In the genomic region with DNA sequence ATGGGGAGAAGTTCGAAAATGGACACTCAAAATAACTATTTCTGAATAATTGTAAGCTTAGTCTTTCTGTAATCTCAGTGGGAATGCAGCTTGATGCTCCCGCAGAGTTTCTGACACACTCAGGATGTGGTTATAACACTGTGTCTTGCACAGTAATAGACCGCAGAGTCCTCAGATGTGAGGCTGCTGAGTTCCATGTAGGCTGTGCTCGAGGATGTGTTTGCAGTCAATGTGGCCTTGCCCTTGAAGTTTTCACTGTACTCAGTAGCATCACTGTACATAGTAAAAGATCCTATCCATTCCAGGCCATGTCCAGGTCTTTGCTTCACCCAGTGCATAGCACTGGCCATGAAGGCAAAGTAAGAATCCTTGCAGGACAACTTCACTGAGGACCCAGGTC, we compare ENCODE assay signal across 27 mouse cellular contexts.
A peak's percentile ranks its signal among the peaks of the same experiment; 100 is the strongest.
DNase-seq lines count a peak whose midpoint lies in the region; ATAC-seq lines count a peak whose summit lies in the region.
"Had no signal": no experiment of that assay in that cellular context is flagged by ENCODE, and none has a peak within 500 bp of the region (broad histone marks: within the 10 kb centered on the region; RNA-seq: fewer than 3 reads in every experiment).

No protein-coding gene starts in this region.

- no peak overlapping the region for H3K4me3 ChIP-seq in kidney, embryonic 15.5 days (replicated peaks)
- H3K4me3 ChIP-seq: embryonic facial prominence, embryonic 13.5 days; erythroblast, embryonic 14.5 days; forebrain, embryonic 12.5 days; heart, embryonic 10.5 days; limb, embryonic 12.5 days; megakaryocyte, embryonic 14.5 days had no signal

- no peak overlapping the region for H3K9ac ChIP-seq in kidney, embryonic 15.5 days
- H3K9ac ChIP-seq: embryonic facial prominence, embryonic 13.5 days; forebrain, embryonic 12.5 days; limb, embryonic 12.5 days had no signal

- H3K4me1 ChIP-seq in kidney, embryonic 15.5 days, result no peaks in the 10 kb centered on the region
- H3K4me1 ChIP-seq: embryonic facial prominence, embryonic 13.5 days; forebrain, embryonic 12.5 days; heart, embryonic 10.5 days; limb, embryonic 12.5 days; megakaryocyte, embryonic 14.5 days had no signal

- DNase-seq in CD4-positive, CD25-positive, alpha-beta regulatory T cell, adult 2 months (ENCODE audit: low read depth, low spot score), result peak; percentile 37
- DNase-seq in thymus, postnatal 4 days, result peak; percentile 15
- no peak for DNase-seq in gastrocnemius, postnatal 4 days (ENCODE audit: low spot score in 2 of 2)
- no peak for DNase-seq in right cerebral cortex, postnatal 10 days (ENCODE audit: low spot score in 2 of 2)
- DNase-seq: adrenal gland, adult 2 months; B cell, adult 2 months; cerebellum, adult 11-12 months; cerebellum, postnatal 14 days; embryo, embryonic 11 days; gastrocnemius, postnatal 36 days; heart, postnatal 4 days; kidney, postnatal 4 days; lung, adult 18-20 months; lung, postnatal 14 days had no signal

- WGBS in kidney, embryonic 15.5 days, result 78% methylated on average over 4 of the region's 4 CpGs

- ATAC-seq in common myeloid progenitor, adult 5-6 weeks (replicated peaks; ENCODE audit: low read depth, poor library complexity, severe bottlenecking), result peak; percentile 15; the same call in 1 of the 2 replicates
- 0 out of 2 replicates have a peak, but pooled peaks have one; percentile 22 for ATAC-seq in megakaryocyte-erythroid progenitor cell, adult 5-6 weeks (replicated peaks; ENCODE audit: low FRiP score, low TSS enrichment, poor library complexity, severe bottlenecking)
- no peak for ATAC-seq in kidney, embryonic 15.5 days (replicated peaks; ENCODE audit: low FRiP score)
- ATAC-seq: hindbrain, embryonic 16.5 days; intestine, postnatal 0 days had no signal

- no peaks in the 10 kb centered on the region for H3K36me3 ChIP-seq in kidney, embryonic 15.5 days
- H3K36me3 ChIP-seq: embryonic facial prominence, embryonic 13.5 days; forebrain, embryonic 12.5 days; heart, embryonic 10.5 days; limb, embryonic 12.5 days had no signal

- no peak overlapping the region for H3K4me2 ChIP-seq in kidney, embryonic 15.5 days
- H3K4me2 ChIP-seq: embryonic facial prominence, embryonic 13.5 days; forebrain, embryonic 12.5 days; limb, embryonic 12.5 days; liver, embryonic 11.5 days had no signal

- H3K27ac ChIP-seq in kidney, embryonic 15.5 days, result no peak overlapping the region
- H3K27ac ChIP-seq: embryonic facial prominence, embryonic 13.5 days; forebrain, embryonic 12.5 days; heart, embryonic 10.5 days; limb, embryonic 12.5 days; stomach, postnatal 0 days had no signal

- H3K27me3 ChIP-seq in kidney, embryonic 15.5 days, result no peaks in the 10 kb centered on the region
- H3K27me3 ChIP-seq: embryonic facial prominence, embryonic 13.5 days; forebrain, embryonic 12.5 days; limb, embryonic 12.5 days; megakaryocyte, embryonic 14.5 days had no signal

- 0 out of 2 replicates have a peak, but pooled peaks cover 2% of the 10 kb centered on the region for H3K9me3 ChIP-seq in kidney, embryonic 15.5 days (replicated peaks)
- H3K9me3 ChIP-seq: heart, embryonic 10.5 days; megakaryocyte, embryonic 14.5 days had no signal

Comparison
In these comparisons a context has a peak if more than half of its experiments do, and no peak if none do; other contexts are left out.
1. DNase-seq: peak in CD4-positive, CD25-positive, alpha-beta regulatory T cell, adult 2 months (single experiment) and thymus, postnatal 4 days (single experiment); none in gastrocnemius, postnatal 4 days (0 of 2) and right cerebral cortex, postnatal 10 days (0 of 2).